Mouse (Mus musculus): ENCODE results near the gene Gm11037. TPM values are rescaled to one million over a fixed set of nuclear protein-coding genes. Genes with fewer than 3 reads are reported as not detected.

The Gm11037 gene
- total and polyA plus RNA-seq, 2 experiments from 2014 or later, result not detected

DNA sequence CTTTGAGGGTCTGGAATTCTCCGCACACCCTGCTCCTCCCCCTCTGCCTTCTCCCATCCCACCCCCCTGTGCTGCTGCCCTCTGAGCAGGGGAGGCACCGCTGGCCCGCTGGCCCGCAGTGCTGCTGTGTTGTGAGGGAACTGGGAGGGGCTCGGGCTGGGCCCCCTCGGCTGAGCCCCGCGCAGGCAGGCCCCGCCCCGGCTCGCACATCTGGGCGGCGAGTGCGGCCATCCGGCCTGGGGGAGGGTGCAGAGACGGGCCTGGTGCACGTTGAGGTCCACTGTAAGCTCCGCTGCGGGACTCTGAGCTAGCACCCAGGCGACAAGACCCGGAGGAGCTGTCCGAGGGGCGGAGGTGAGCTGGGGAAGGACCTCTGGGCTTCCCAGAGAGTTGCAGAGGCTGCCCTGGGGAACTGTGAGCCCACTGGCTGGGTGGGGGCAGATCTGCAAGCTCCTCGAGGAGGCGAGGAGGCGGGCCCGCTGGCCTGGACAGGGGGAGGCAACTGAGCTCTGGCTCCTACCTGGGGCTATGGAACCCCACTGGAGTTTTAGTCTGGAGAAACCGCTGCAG, 6.1 kb upstream of the Gm11037 start, which contains the start of gene Hspa12b:
TSS of gene Hspa12b (plus strand) at position 120 of the 570 bp plus-strand sequence.
- Histone ChIP-seq H3K4me2 (ENCODE audit: low read depth, low read length, poor library complexity, severe bottlenecking) (peak within 1 kb of the TSS; percentile 78), H3K9me3 (ENCODE audit: low read length) (no peaks in the 10 kb centered on the region), H3K4me1 (ENCODE audit: insufficient read depth, low read length) (0 out of 2 replicates have a peak, but pooled peaks cover 8% of the 10 kb centered on the region), H3K4me3 (ENCODE audit: low read depth, low read length) (peak within 1 kb of the TSS; percentile 38), H3K27ac (ENCODE audit: low read depth, low read length) (0 out of 2 replicates have a peak within 1 kb of the TSS, but pooled peaks have one; percentile 18), H3K9ac (replicated peaks; ENCODE audit: low read length, poor library complexity, severe bottlenecking) (peak within 1 kb of the TSS; percentile 64), H3K27me3 (ENCODE audit: insufficient read depth, low read length) (no peaks in the 10 kb centered on the region), H3K36me3 (ENCODE audit: insufficient read depth, low read length) (no peaks in the 10 kb centered on the region)
- no peak for TF ChIP-seq CTCF (IDR thresholded peaks at IDR 0.05)
- WGBS, result 3% methylated on average over 28 of the region's 28 CpGs
- DNase-seq (ENCODE audit: low spot score) (no peak), ATAC-seq (ENCODE audit: low FRiP score) (peak; percentile 73)

GRCm38 (mm10) chr2:131128211-131128610, 5.1 kb upstream of the Gm11037 start:
- ATAC-seq (ENCODE audit: low FRiP score), result no peak
- H3K4me3 ChIP-seq (ENCODE audit: low read depth, low read length), result no peak overlapping the region
- TF ChIP-seq CTCF (IDR thresholded peaks at IDR 0.05), result no peak

GRCm38 (mm10) chr2:131128636-131129157, 4.6 kb upstream of the Gm11037 start:
- Histone ChIP-seq H3K4me1 (ENCODE audit: insufficient read depth, low read length) (0 out of 2 replicates have a peak, but pooled peaks cover 8% of the 10 kb centered on the region), H3K27ac (ENCODE audit: low read depth, low read length) (no peak overlapping the region), H3K4me3 (ENCODE audit: low read depth, low read length) (no peak overlapping the region), H3K36me3 (ENCODE audit: insufficient read depth, low read length) (no peaks in the 10 kb centered on the region), H3K9me3 (ENCODE audit: low read length) (no peaks in the 10 kb centered on the region), H3K9ac (replicated peaks; ENCODE audit: low read length, poor library complexity, severe bottlenecking) (no peak overlapping the region), H3K27me3 (ENCODE audit: insufficient read depth, low read length) (no peaks in the 10 kb centered on the region), H3K4me2 (ENCODE audit: low read depth, low read length, poor library complexity, severe bottlenecking) (0 out of 2 replicates have a peak overlapping the region, but pooled peaks have one; percentile 78)
- DNase-seq (ENCODE audit: low spot score), result no peak
- 73% methylated on average over 3 of the region's 3 CpGs for WGBS
- ATAC-seq (ENCODE audit: low FRiP score), result no peak
- TF ChIP-seq CTCF (IDR thresholded peaks at IDR 0.05), result no peak

More at GRCm38 (mm10) chr2:131128211-131128610, 5.1 kb upstream of the Gm11037 start:
- Histone ChIP-seq H3K4me2 (ENCODE audit: low read depth, low read length, poor library complexity, severe bottlenecking) (peak overlapping the region; percentile 78; the same call in 1 of the 2 replicates), H3K36me3 (ENCODE audit: insufficient read depth, low read length) (no peaks in the 10 kb centered on the region), H3K27ac (ENCODE audit: low read depth, low read length) (no peak overlapping the region), H3K9ac (replicated peaks; ENCODE audit: low read length, poor library complexity, severe bottlenecking) (no peak overlapping the region), H3K4me1 (ENCODE audit: insufficient read depth, low read length) (0 out of 2 replicates have a peak, but pooled peaks cover 8% of the 10 kb centered on the region), H3K9me3 (ENCODE audit: low read length) (no peaks in the 10 kb centered on the region), H3K27me3 (ENCODE audit: insufficient read depth, low read length) (no peaks in the 10 kb centered on the region)
- no peak for DNase-seq (ENCODE audit: low spot score)
- WGBS, result 82% methylated on average over 5 of the region's 5 CpGs

- WGBS, result 86% methylated on average over 5 of the region's 5 CpGs
- no peaks in the 10 kb centered on the region for H3K36me3 ChIP-seq (ENCODE audit: insufficient read depth, low read length)
Measured at GRCm38 (mm10) chr2:131129836-131130235, 3.5 kb upstream of the Gm11037 start.

GRCm38 (mm10) chr2:131130849-131131248, 2.4 kb upstream of the Gm11037 start:
- DNase-seq (ENCODE audit: low spot score), result no peak
- Histone ChIP-seq H3K27me3 (ENCODE audit: insufficient read depth, low read length) (no peaks in the 10 kb centered on the region), H3K4me3 (ENCODE audit: low read depth, low read length) (no peak overlapping the region), H3K4me2 (ENCODE audit: low read depth, low read length, poor library complexity, severe bottlenecking) (no peak overlapping the region), H3K27ac (ENCODE audit: low read depth, low read length) (no peak overlapping the region), H3K9me3 (ENCODE audit: low read length) (no peaks in the 10 kb centered on the region), H3K9ac (replicated peaks; ENCODE audit: low read length, poor library complexity, severe bottlenecking) (no peak overlapping the region), H3K36me3 (ENCODE audit: insufficient read depth, low read length) (no peaks in the 10 kb centered on the region), H3K4me1 (ENCODE audit: insufficient read depth, low read length) (0 out of 2 replicates have a peak, but pooled peaks cover 8% of the 10 kb centered on the region)
- no peak for ATAC-seq (ENCODE audit: low FRiP score)
- no peak for TF ChIP-seq CTCF (IDR thresholded peaks at IDR 0.05)
- WGBS, result 90% methylated on average over 2 of the region's 2 CpGs

More at GRCm38 (mm10) chr2:131129836-131130235, 3.5 kb upstream of the Gm11037 start:
- Histone ChIP-seq H3K9me3 (ENCODE audit: low read length) (no peaks in the 10 kb centered on the region), H3K4me1 (ENCODE audit: insufficient read depth, low read length) (0 out of 2 replicates have a peak, but pooled peaks cover 8% of the 10 kb centered on the region), H3K27ac (ENCODE audit: low read depth, low read length) (no peak overlapping the region), H3K4me3 (ENCODE audit: low read depth, low read length) (no peak overlapping the region), H3K4me2 (ENCODE audit: low read depth, low read length, poor library complexity, severe bottlenecking) (no peak overlapping the region), H3K27me3 (ENCODE audit: insufficient read depth, low read length) (no peaks in the 10 kb centered on the region), H3K9ac (replicated peaks; ENCODE audit: low read length, poor library complexity, severe bottlenecking) (no peak overlapping the region)
- ATAC-seq (ENCODE audit: low FRiP score) (no peak), DNase-seq (ENCODE audit: low spot score) (no peak)
- no peak for TF ChIP-seq CTCF (IDR thresholded peaks at IDR 0.05)

Data from midbrain, postnatal 0 days (tissue).